Mouse (Mus musculus) ovary, postnatal 10 days (tissue): ENCODE measurements at regions not wholly inside any gene's neighbourhood (a gene's known extent, or its start where the extent isn't known, plus 50 kb on each side); places are given as distances from the start of the nearest gene placed in this dataset.

ENCODE experiments used
- DNase-seq: peaks from one replicate; pipeline ENCODE4 v3.0.0; 2022; ENCODE audit warnings: low spot score

- no peak for DNase-seq
Observed at GRCm38 (mm10) chr9:25374161-25374560, 107.2 kb upstream of the Eepd1 start.

GRCm38 (mm10) chr9:25376209-25376608, 105.1 kb upstream of the Eepd1 start:
- DNase-seq: no peak

- DNase-seq: peak; percentile 5
Observed at GRCm38 (mm10) chr9:25377771-25378747, 103.3 kb upstream of the Eepd1 start.

- DNase-seq: no peak
Observed at GRCm38 (mm10) chr9:25385333-25385732, 96.0 kb upstream of the Eepd1 start.

- DNase-seq: no peak
Observed at GRCm38 (mm10) chr9:25387876-25388650, 93.3 kb upstream of the Eepd1 start.

- no peak for DNase-seq
Observed at GRCm38 (mm10) chr9:25389351-25389750, 92.0 kb upstream of the Eepd1 start.

- DNase-seq: no peak
Observed at GRCm38 (mm10) chr9:25400647-25401335, 80.6 kb upstream of the Eepd1 start.

- no peak for DNase-seq
Observed at GRCm38 (mm10) chr9:25405848-25406247, 75.5 kb upstream of the Eepd1 start.

- no peak for DNase-seq
Observed at GRCm38 (mm10) chr9:25408518-25408917, 72.8 kb upstream of the Eepd1 start.

DNA sequence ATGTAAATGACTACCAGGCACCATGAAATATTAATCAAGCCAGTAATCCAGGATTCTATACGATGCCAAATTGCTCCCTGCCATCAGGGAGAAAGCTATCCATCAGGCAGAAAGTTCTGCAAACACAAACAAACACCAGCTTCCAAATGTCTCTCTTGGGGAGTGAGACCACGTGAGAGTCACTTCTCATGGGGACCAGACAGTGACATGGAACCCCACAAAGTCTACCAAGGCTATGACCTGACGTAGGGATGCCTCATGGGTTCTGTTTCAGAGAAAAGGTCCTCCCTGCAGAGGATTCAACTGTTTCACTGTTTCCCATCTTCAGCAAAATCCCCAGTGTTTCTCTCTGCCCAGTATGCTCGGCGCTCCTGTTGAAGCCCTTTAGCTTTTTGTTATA, 71.6 kb upstream of the Eepd1 start:
- no peak for DNase-seq

GRCm38 (mm10) chr9:25413873-25414272, 67.5 kb upstream of the Eepd1 start:
- DNase-seq: no peak

DNA sequence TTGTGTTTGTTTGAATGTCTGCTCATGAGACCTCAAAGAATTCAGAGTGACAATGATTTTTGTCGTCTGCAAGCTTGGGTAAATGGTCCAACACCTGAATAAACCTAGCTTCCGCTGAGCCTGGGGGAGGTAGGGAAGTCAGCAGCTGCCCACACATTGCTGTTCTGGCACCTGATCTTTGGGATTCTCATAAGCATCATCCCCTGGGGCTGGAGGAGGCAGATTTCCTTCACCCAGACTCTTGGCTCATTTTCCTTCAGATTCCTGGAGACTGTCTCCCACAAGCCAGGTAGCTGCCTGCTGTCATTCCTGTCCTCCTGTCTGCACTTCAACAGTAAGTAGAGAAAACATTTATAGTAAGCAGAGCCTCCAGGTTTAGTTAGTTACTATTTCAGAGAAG, 67.0 kb upstream of the Eepd1 start:
- DNase-seq: no peak

GRCm38 (mm10) chr9:25426941-25427340, 54.4 kb upstream of the Eepd1 start:
- no peak for DNase-seq

DNA sequence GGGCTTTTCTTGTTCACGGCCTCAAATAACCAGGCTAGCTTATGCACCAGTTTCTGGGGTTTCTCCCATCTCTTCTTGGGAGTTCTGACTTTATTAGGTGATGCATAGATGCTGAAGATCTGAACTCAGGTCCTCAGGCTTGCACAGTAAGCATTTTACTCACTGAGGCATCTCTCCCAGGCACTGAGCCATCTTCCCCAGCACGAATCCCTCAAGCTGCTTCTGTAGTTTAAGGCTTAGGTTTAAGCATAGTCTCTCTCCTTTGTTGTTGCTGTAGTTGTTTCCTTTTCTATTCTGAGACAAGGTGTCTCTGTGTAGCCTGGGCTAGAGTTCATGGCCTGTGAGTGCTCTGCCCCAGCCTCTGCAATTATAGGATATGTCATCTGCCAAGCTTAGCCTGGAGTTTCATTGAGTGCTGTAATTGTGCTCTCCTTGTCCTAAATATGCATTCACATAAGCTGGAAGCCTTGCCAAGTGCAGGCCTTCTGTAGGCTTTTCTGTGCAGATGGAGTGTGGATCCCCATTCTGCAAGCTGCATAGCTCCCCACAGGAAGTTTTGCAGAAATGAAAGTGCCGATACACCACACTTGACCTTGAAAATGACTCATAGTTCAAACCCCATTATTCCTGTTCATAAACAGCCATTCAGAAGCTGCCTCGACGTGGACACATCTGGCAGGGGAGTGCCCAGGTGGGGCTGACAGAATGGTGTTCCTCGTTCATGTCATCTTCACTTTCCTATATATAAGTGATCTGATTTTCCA, 51.7 kb upstream of the Eepd1 start:
- DNase-seq: no peak
